Mouse (Mus musculus) 416B (cell line): ENCODE results near the gene Gpr68.

Source experiments
- DNase-seq: peaks from one replicate; pipeline ENCODE4 v3.0.0; 2011; ENCODE audit warnings: low read depth

Gpr68 gene

DNA sequence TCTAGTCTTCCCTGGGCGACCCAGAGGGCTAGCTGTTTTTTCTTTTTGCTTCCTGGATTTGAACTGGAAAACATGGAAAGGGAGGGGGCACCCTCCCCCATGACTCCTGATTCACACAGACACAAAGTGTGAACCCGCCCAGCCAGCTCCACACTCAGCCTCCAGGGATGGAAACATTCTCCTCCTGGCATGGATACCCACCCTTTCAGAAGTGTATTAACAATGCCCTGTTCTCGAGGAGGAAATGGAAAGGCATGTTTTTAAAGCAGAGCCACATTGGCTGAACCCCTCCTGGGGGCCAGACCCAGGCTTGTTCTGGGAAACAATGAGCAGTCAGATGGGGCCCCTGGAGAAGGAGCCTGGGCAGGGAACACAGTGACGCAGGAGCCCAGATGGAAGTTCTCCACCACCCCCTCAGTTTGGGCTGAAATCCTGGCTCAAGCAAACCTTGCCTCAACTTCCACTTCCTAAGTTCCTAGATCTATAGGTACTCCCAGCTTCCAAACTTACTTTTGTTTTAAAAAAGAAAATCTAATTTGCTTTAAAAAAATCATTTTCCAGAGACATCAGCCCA, 39.9 kb downstream of the Gpr68 start:
- DNase-seq = no peak

DNA sequence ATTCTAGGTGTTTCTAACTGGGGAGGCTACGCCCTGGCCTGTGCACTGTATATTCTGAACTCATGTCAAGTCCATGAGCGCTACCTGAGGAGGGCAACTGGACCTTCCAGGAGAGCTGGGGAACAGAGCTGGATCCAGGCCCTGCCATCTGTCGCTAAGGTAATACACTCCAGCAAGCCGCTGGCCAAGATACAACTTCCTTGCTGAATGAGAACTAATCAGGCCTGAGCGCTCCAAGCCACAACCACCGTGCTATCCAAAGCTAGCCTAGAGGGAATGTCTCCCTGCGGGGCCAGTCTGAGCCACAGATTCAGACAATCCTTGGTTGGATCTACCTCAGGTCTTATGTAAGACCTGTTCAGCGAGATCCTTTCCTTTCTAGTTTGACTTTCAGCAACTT, 40.9 kb downstream of the Gpr68 start:
- no peak for DNase-seq

DNA sequence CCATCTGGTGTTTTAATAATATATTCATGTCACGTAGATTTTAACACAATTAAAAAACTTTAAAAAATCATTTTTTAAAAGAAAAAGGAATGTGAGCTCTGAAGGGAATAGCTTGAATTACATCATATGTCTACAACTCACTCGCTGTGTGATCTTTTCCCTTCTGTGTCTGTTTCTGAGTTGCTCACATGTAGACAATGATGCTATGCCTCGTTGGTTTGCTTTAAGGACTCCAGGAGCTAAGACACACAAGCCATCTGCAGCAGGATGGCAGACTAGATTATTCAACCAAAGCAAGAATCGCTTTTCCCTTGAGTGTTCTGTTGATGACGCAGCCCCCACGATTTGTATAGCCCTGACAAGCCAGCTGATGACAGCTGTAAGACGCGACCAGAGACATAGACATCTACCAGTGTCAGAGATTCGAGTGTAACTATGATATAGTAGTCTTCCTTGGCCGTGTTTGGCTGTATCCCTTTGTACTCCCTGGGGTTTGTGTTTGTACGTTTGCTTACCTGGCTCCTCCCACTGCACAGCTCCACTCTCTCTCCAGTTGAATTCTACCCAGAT, 42.4 kb downstream of the Gpr68 start:
- DNase-seq = no peak

DNA sequence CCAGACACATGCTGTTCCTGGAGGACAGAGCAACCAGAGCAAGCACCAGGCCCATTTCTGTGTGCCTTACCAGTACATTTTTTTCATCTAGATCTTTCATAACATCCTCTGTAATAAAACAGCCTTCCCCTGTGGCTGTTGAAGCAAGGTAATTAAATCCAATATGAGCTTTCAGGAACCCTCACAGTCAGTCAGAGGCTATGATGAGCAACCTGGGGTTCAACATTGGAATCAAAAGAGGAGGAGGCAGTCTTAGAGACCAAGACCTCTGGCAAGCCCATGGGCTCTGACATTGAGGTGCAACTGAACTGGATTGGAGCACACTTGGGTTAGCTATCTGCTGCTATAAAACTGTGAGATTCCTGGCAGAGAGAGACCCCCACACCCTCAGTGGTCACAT, 42.9 kb downstream of the Gpr68 start:
- no peak for DNase-seq

DNA sequence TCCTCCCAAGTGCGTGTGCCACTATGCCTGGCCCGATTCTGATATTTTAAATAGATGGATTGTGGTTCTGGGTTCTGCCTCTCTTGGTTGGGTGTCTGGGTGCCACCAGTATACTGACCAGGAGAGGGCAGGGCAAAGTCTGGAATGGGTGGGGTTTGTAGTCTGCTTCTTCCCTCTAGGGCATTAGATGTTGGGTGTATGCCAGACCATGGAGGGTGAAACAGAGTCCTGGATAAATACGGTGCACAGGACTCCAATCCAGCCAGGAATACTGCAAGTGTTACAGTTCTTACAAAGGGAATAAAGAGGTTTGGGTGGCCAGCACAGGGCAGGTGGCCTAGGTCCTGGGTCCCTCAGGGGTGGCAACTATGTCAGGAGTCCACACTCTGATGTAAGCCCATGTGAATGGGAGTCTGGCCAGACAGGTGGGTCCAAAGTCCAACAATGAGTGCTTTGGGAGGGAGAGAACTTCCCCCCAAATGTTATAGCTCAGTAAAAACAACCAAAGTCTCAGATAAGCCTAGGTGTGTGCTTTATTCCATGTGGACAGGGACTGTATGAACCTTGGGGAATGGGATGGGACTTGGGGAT, 45.0 kb downstream of the Gpr68 start:
- no peak for DNase-seq

DNA sequence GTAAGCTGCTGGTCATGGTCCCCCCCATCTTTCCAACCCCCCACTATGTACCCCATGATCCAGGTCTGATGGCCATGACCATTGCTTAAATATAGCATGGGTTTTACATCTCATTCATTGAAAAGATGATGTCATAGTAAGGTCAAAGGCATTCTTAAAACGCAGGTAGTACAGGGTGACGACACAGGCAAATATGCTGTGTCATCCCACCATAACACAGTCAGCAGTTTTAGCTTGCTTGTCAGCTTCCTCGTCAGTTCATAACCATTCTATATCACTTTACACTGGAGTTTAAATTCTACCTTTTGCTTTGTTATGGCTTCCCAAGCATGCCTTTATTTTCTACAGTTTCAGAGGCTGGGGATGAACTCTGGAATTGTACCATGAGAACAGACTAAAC, 45.7 kb downstream of the Gpr68 start:
- DNase-seq = peak; percentile 42

DNA sequence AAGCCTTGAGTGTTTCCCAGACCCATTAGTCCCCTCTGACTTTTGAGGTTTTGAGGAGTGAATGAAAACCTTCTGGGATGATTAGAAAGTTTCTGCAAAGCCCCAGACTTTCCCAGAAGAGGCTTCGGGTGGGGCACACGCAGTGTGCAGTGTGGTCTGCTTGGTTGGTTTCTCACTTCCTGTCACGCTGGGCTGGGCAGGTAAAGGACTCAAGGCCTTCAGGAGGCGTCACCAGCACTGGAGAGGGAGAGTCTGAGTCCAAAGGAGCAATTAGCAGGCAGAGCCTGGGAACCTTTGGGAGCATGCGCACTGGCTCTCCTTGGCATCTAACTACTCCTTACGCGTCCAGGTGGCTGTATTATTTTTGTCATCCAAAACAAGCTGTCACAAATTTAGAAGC, 50.2 kb downstream of the Gpr68 start:
- no peak for DNase-seq

DNA sequence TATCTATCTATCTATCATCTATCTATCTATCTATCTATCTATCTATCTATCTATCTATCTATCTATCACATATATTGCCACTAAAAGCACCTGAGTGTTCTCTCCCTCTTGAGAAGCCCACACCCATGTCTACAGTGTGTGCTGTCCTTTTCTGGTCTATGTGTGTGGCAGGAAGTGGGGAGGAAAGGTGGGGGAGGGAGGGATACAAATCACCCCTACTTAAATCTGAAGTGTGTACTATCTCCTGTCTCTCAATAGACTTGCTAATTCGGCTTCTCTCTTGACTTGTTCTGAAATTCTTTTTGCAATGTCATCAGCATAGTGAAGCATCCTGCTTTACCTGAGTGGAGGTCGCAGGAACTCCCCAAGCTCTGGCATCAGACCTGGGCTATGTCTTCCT, 51.7 kb downstream of the Gpr68 start:
- DNase-seq = no peak

DNA sequence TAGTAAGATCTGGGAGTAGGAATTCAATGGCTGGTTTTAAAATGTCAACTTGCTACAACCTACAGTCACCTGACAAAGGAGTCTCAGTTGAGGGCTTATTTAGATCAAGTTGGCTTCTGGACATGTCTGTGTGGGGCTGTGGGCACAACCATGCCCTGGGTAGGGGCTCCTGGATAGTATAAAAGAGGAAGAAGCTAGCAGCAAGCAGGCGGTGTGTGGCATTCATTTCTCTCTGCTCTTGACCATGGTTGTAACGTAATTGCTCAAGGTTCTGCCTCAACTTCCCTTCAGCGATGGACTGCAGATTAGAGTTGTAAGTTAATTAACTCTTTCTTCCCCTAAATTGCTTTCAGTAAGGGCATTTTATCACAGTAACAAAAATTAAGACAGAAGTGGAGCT, 55.6 kb downstream of the Gpr68 start:
- peak; percentile 21 for DNase-seq

DNA sequence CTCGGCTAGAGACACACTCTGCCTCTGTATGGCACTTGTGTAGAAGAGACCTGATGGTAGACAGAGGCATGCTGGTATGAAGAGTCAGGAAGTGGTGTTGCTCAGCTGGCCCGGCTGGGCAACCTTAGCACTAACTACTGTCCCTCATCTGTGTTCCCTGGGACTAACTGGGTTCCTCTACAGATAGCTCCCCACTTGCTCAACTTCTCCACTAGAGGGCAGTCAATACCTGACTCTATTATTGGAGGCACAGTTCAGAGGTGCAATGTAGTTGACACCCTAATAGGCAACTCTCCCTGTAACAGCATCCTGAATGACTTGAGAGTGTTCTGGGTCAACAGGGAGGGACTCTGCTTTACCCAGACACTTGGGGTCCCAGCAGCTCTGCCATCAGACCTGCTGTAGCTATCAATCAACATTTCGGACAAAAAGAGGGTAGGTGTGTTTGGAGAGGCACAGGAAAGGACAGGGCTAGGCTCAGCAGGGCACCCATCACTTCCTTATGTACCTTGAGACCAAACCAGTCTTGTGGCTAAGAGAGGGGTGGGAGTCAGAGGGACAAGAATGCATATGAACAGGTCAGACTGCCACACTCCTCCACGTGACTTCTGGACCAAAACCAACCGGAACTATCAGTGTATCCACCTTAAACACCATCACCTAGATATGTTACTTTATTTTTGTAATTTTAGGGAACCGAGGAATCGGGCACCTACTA, 58.4 kb downstream of the Gpr68 start:
- DNase-seq = peak; percentile 77

DNA sequence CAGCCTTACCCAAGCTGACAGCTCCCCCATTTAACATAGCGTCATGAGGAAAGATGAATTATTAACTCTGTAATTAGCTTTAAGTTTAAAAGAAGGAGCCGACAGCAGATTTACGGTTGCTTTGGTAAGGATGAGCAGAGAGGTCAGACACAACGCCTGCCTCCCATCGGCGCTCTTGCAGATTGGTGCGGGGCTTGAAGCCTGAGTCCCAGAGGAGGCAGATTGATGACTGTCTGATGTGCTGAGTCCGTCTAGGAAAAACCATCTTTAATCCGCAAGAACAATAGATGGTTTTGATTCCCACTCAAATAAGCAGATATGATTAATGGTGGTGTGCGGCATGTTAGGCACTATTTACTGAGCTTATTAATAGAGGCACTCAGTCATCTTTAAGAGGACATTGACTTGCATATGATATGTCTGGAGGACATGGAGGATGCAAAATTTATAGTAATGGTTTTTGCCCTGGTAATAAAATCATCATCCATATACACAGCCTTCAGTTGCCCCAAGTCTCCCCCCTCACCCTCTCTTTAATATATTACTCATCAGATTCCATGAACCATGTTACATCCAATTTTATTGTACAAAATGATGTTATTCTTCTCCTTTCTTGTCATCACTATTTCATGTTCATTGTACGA, 60.4 kb downstream of the Gpr68 start:
- no peak for DNase-seq

DNA sequence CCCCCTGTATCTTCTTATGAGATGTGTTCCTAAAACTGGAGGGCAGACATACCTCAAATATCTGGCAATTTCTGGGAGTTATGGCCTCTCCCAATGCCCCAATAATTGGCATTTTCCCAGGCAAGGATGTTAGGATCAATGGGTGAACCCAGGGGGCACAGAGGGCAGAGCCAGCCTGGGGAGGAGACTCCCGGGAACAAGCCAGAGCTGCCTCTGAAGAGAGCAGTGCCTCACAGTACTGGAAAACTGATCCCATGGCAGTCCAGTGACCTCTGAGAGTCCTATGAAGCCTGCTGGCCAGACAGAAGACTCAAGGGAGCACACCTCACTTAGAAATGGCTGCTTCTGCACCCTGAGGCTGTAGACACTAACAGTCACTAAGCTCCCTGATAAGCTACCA, 61.4 kb downstream of the Gpr68 start:
- DNase-seq = no peak

DNA sequence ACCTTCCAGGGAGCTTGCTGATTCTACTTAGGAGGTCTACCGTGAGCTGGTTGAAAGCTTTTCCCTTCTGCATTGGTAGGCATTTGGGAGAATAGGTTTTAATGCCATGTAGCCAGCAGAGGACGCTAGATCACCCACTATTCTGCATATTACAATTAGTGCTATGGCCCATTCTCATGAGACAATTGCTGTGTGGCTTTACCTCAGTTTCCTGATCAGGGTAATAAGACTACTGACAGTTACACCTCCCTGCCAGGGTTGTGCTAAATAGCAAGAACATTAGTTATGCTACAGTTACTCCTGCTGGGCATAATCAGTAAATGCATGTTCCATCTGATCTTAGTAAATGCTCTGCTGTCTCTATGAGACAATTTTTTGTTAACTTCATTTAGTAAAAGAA, 62.2 kb downstream of the Gpr68 start:
- peak; percentile 58 for DNase-seq

DNA sequence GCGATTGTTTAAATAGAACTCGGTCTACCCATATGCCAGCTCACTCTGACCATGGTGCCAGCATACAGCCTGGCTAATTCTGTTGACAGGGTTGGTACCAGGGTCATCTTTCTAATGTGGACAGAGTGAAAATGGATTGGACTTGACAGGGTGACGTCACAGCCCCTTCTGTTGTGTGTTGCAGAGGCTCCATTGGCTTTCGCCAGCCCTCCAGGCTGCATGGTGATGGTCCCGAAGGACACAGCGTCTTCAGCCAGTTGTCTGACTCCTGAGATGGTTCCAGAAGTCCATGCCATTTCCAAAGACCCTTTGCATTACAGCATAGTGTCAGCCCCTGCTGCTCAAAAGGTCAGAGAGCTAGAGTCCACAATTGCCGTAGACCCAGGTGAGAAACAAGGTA, 63.5 kb downstream of the Gpr68 start:
- DNase-seq = no peak

DNA sequence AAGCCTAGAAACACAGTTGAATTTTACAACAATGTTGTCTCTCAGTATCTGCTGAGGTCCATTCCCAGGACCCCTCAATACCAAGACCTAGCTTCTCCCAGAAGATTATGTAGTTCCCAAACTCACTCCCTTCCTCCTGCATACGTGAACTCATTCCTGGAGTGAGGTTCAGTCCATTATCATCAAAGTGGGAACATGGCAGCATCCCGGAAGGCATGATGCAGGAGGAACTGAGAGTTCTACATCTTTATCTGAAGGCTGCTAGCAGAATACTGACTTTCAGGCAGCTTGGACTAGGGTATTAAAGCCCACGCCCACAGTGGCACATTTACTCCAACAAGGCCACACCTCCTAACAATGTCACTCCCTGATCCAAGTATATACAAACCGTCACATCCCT, 64.8 kb downstream of the Gpr68 start:
- no peak for DNase-seq

DNA sequence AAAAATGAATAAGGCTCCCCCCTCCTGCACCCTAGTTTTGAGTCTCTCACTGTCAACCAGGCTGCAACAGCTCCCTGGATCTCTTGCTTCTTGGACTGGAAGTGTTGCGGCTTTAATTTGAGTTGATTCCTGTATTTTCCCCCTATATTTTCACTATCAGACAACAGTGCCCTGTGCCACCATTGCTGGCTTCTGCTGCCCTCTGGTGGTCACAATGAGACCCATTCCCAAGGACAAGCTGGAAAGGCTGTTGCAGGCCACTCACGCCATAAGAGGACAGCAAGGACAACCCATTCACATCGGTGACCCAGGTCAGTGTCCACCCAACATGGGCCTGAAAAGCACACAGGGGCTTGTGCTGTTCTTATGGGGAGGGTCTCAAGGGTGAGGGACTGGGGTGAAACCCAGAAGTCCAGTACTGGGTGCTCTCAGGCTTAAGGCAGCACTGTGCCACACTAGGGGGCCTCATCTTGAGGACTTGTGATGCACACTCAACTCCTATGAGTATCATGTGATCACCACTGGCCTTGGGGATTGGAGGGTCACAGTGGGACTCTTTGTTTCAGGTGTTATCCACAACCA, 66.7 kb downstream of the Gpr68 start:
- peak; percentile 86 for DNase-seq

DNA sequence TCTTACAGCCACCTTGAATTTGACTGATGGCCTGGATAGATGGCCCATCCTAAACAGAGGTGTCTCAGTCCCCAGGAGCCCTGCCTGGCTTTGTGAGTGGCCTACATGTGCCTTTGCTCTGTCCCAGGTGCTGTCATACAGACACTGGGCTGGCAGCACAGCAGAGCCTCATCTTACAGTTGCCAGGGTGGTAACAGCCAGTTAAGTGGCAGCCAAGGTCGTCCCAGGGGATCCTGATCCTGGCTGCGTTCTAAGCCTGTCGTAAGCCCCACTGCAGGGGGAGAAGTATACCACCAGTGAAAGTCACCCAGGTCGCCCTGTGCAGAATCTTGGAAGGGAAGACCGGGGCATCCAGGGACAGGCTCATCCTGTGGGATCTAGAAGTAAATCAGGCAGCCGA, 68.1 kb downstream of the Gpr68 start:
- DNase-seq = no peak

DNA sequence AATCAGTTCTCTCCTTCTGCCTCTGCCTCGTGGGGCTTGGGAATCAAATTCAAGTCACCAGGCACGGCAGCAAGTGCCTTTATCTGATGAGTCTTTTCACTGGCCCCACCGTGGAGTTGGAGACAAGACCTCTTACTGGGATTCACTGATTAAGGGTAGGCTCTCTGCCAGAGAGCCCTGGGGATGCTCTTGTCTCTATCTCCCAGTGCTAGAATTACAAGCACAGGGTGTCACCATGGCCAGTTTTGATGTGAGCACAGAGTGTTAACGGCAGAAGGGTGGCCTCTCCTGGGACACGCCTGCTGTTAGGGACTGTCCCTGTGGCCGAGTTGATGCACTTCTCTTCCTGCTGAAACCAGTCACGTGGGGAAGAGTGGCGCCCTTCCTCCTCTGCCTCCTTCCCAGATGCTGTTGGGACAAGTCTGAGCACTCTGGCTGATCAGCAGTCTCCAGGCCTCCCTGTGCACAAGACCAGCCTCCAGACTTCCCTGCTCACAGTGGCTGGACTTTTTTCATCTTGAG, 68.9 kb downstream of the Gpr68 start:
- DNase-seq = no peak

DNA sequence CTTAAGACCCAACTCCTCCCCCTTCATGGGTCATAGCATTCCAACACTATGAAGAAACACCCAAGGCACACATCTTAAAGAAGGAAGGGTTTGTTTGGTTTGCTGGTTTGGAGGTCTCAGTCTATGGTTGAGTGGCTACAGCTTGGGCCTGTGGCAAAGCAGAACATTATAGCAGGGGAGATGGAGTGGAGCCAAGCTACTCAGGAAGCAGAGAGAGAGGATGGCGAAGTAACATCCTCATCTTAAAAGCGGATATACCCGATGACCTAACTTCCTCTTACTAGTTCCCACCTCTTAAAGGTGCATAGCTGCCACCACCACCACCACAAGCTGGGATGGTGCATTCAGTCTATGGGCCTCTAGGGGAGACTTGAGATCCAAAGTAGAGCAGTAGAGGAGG, 70.8 kb downstream of the Gpr68 start:
- peak; percentile 79 for DNase-seq

DNA sequence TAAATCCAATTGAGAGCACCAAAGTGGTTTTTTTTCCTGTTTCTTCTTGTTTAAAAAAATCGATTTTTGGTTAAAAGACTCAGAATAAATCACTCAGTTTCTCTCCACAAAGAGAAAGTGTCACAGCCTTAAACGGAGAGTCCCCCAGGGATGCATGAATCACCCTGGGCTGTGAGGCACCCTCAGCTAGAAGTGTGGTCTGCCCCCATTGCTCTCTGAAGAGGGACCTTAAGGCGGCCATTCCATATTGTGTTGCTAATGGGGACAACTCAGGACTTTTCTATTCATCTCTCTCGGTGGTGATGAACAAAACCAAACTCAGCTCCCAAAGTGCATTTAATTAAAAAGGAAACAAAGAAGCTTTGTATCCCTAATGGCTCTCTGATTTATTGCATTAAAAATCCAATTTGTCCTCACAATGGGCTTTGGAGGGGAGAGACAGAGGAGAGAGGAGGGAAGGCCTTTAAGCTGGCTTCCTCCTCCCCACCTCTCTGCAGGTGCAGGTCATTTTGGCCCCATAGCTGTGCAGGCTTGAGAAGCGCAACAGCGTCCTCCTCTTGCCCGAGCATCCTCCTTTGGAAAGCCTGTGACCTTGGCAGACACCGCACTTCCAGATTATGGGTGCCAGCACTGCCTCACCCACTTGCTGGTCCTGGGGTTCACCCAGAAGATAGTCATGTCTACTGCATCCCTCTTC, 76.2 kb downstream of the Gpr68 start:
- DNase-seq = no peak

DNA sequence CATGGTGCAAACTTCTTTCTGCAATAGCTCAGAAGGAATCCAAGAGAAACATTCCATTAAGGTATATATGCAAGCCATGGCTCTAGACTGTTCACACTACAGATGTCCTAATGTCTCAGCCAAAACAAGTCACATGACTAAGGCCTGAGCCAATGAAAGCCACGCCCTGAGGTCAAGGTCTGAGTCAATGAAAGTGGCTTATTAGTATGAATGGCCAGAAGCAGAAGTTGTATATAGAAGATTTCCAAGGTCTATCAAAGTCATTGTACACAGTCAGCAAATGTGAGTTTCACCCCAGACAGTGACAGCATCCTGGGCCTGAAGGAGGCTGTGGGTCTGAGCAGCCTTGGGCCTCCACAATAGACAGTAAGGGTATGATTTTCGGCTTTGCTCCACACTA, 77.0 kb downstream of the Gpr68 start:
- peak; percentile 49 for DNase-seq
